Mouse (Mus musculus) left cerebral cortex, postnatal 4 days (tissue): ENCODE data around the gene Sel1l. TPM values are rescaled to one million over a fixed set of nuclear protein-coding genes. Genes with fewer than 3 reads are reported as not detected.

ENCODE experiments used
- DNase-seq: peaks from one replicate; pipeline ENCODE4 v3.0.0-alpha.2; 2022
- intact Hi-C: fragments of 180-260 bp; cut with DNase I; formaldehyde crosslinking; loops from one replicate; pipeline ENCODE4 v1.15.1; 2025
- total RNA-seq, 2 experiments: library from RNA; stranded (reverse); gene quantifications; 2 replicates each; pipeline ENCODE4 v1.2.3; 2021

Gene Sel1l
- total RNA-seq, result 100 to 1,000 TPM; 119 to 122 TPM

- intact Hi-C loops, result no loop called here
- DNase-seq, result peak; percentile 98
Measured at GRCm38 (mm10) chr12:91849045-91849467, at the start of gene Sel1l. Gene Sel1l (minus strand): TSS chr12:91849157.

GRCm38 (mm10) chr12:91892622-91893560, 43.9 kb upstream of the Sel1l start:
- DNase-seq, result no peak
- intact Hi-C loops, result no loop called here

- intact Hi-C loops, result loop anchor here (5.0 kb wide), 1 partner anchor 1122 kb away; no protein-coding TSS in a partner anchor
- DNase-seq, result no peak
Measured at GRCm38 (mm10) chr12:91880431-91880830, 31.5 kb upstream of the Sel1l start.

- DNase-seq, result no peak
- intact Hi-C loops, result loop anchor here (5.0 kb wide), 1 partner anchor 1268 kb away; no protein-coding TSS in a partner anchor
Measured at GRCm38 (mm10) chr12:91878912-91879250, 29.9 kb upstream of the Sel1l start.

- intact Hi-C loops, result loop anchor here (5.0 kb wide), 1 partner anchor 1269 kb away; no protein-coding TSS in a partner anchor
- no peak for DNase-seq
Measured at GRCm38 (mm10) chr12:91878056-91878911, 29.3 kb upstream of the Sel1l start.

GRCm38 (mm10) chr12:91877646-91878045, 28.7 kb upstream of the Sel1l start:
- intact Hi-C loops, result loop anchor here (5.0 kb wide), 1 partner anchor 1270 kb away; no protein-coding TSS in a partner anchor
- peak; percentile 32 for DNase-seq

GRCm38 (mm10) chr12:91870671-91871070, 21.7 kb upstream of the Sel1l start:
- intact Hi-C loops, result no loop called here
- no peak for DNase-seq

- intact Hi-C loops, result no loop called here
- DNase-seq, result no peak
Measured at GRCm38 (mm10) chr12:91869352-91869751, 20.4 kb upstream of the Sel1l start.

GRCm38 (mm10) chr12:91854330-91854729, 5.4 kb upstream of the Sel1l start:
- intact Hi-C loops, result no loop called here
- DNase-seq, result no peak

- no peak for DNase-seq
- intact Hi-C loops, result no loop called here
Measured at GRCm38 (mm10) chr12:91848394-91849044, 438 bp downstream of the Sel1l start.

GRCm38 (mm10) chr12:91846038-91846437, 2.9 kb downstream of the Sel1l start:
- intact Hi-C loops, result no loop called here
- DNase-seq, result no peak

GRCm38 (mm10) chr12:91845393-91845792, 3.6 kb downstream of the Sel1l start:
- intact Hi-C loops, result no loop called here
- no peak for DNase-seq

GRCm38 (mm10) chr12:91844542-91844941, 4.4 kb downstream of the Sel1l start:
- intact Hi-C loops, result no loop called here
- no peak for DNase-seq

- intact Hi-C loops, result no loop called here
Measured at GRCm38 (mm10) chr12:91843888-91844287, 5.1 kb downstream of the Sel1l start.

GRCm38 (mm10) chr12:91841714-91842113, 7.2 kb downstream of the Sel1l start:
- DNase-seq, result no peak
- intact Hi-C loops, result no loop called here

More at GRCm38 (mm10) chr12:91843888-91844287, 5.1 kb downstream of the Sel1l start:
- no peak for DNase-seq

GRCm38 (mm10) chr12:91838261-91838660, 10.7 kb downstream of the Sel1l start:
- intact Hi-C loops, result no loop called here
- no peak for DNase-seq

GRCm38 (mm10) chr12:91837401-91838065, 11.4 kb downstream of the Sel1l start:
- intact Hi-C loops, result no loop called here
- no peak for DNase-seq

GRCm38 (mm10) chr12:91833939-91834333, 15.0 kb downstream of the Sel1l start:
- intact Hi-C loops, result no loop called here
- DNase-seq, result no peak

- no peak for DNase-seq
- intact Hi-C loops, result no loop called here
Measured at GRCm38 (mm10) chr12:91833237-91833938, 15.6 kb downstream of the Sel1l start.
